Mouse (Mus musculus) heart, postnatal 14 days (tissue): ENCODE measurements at regions not wholly inside any gene's neighbourhood (a gene's known extent, or its start where the extent isn't known, plus 50 kb on each side); places are given as distances from the start of the nearest gene placed in this dataset.

Experiments
- DNase-seq, 2 experiments: peaks; one replicate each; pipeline ENCODE4 v3.0.0; 2021 to 2022
- intact Hi-C: fragments of 180-260 bp; cut with DNase I; formaldehyde crosslinking; loops from one replicate; pipeline ENCODE4 v1.15.1; 2025

DNA sequence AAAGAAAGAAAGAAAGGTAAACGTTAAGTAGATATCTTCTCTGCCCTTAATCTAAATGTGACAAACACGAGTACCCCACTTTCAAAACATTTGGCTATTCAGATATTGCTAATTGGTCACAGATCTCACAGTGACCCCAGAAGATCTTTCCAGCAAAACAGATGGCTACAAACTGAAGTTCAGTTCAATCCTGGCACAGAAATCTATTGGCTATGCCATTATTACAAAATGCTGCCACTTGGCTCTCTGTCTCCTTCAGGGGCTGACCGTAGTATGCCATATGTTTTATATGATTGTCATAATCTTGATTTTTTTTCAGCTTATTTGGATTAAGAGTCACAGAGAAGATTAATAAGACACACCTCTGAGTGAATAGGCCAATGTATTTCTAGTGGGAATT lies 873.2 kb downstream of the Slc22a22 start:
- intact Hi-C loops = no loop called here

GRCm38 (mm10) chr15:56592656-56593055 lies 884.8 kb downstream of the Slc22a22 start:
- DNase-seq = no peak
- intact Hi-C loops = no loop called here

More for the DNA sequence above, 873.2 kb downstream of the Slc22a22 start:
- no peak for DNase-seq

DNA sequence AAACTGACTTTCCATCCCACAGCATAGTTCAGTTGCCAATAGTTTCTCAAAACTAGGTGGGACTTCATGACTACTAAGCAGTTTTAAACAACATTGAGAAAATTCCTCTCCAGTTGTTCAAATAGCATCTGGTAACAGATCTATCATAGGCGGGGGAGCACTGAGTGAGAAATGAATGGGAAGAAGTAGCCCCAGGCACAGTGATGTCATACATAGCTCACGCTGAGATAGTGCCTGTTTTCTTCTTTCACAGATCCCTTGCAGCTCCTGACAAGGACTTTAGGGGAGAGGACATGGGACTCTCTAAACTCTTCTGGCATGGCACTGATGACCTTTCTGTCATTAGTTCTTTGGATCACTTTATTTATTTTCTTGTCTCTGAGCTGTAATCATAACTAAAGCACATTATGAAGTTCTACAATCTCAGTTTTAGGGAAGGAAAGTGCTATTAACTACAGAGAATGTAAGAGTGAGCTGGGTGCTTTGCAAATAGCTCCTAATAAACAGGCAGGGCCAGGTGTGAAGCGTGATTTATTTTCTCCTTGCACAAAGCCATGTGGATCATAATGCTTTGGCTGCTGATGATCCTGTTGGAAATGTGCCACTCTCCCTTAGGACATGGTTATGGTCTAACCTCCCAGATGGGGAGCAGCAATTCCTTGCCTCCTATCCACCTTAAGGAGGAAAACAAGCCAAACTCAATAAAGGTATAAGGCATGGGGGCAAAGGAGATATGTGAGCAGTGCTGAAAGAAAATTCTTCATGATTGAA lies 896.5 kb downstream of the Slc22a22 start:
- no peak for DNase-seq

DNA sequence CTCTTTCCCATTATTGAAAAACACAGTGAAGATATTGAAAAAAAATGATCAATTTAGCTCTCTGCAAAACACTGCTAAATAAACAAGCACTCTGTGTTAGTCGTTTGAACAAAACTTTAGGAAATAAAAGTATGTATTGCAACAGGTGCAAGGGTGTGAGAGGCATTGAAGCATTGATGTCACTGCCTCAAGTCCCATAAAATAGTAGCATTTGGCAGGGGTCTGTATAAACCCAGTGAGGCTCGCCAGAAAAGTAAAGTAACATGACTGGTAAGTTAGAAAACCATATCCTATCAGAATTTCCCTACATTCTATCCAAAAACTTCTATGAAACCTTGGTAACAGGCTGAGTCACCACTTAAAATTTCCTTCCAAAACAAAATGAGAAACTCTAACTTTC lies 914.2 kb downstream of the Slc22a22 start:
- intact Hi-C loops = no loop called here
- DNase-seq = no peak

More for the DNA sequence above, 896.5 kb downstream of the Slc22a22 start:
- intact Hi-C loops = no loop called here

GRCm38 (mm10) chr15:56562785-56563184 lies 914.6 kb downstream of the Slc22a22 start:
- DNase-seq = no peak
- intact Hi-C loops = no loop called here

DNA sequence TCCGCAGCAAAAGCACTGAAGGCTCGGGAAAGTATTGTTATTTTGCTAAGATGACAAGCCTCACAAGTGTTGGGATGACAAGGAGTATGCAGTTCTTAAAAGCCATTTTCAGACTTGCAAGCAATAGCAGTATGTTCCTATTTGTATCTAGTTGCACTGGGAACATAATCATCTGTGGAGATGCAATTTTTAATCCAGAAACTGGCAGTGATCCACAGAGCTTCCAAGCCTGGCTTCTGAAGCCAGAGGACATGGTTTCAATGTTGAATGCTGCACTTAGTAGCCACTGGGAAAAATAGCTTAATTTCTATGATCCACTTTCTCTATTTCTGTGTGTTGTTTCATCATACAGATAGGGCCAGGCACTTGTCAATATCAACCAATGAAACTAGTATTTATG lies 915.3 kb downstream of the Slc22a22 start:
- intact Hi-C loops = no loop called here

GRCm38 (mm10) chr15:56554386-56554785 lies 923.0 kb downstream of the Slc22a22 start:
- intact Hi-C loops = no loop called here
- DNase-seq = peak in 1 of 2 experiments; percentile 7

More for the DNA sequence above, 915.3 kb downstream of the Slc22a22 start:
- DNase-seq = no peak

DNA sequence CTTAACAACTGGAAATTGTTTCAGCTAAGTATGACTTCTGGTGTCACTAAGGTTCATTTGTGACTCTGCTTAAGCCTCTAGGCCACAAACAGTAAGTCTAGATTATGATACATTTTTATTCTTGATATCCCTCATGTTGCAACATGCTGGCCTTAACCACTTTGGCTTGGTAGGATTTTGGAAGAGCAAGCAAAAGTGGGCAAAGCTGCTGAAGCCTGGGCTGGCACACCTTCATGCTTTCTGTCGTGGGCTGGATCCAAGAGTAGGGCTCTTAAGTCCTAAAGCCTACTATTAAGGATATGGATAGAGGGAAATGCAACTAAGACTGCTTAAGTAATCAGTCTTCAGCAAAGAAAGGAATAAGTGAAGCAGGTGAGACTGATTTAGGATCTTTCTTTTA lies 923.6 kb downstream of the Slc22a22 start:
- DNase-seq = no peak
- intact Hi-C loops = no loop called here

DNA sequence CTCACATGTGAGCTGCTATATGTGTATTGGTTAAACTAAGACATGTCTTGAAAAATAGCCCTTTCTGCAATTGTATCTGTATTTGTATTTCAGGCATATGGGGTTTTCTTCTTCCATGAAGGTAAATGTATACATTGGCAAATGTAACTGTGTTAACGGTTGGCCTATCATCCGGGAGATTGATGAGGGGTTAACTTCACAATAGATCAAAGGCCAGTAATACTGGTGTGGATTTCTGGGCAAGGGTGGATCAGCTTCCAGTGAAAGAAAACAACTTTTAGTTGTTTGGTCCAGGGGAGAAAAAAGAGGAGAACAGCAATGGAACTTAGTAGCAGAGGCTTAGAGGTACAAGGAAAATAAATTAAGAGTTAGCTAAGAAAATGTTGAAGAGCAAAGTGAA lies 945.9 kb downstream of the Slc22a22 start:
- DNase-seq = no peak
- intact Hi-C loops = no loop called here

- DNase-seq = no peak
- intact Hi-C loops = no loop called here
These were observed 959.0 kb downstream of the Slc22a22 start for GRCm38 (mm10) chr15:56518379-56518778.

DNA sequence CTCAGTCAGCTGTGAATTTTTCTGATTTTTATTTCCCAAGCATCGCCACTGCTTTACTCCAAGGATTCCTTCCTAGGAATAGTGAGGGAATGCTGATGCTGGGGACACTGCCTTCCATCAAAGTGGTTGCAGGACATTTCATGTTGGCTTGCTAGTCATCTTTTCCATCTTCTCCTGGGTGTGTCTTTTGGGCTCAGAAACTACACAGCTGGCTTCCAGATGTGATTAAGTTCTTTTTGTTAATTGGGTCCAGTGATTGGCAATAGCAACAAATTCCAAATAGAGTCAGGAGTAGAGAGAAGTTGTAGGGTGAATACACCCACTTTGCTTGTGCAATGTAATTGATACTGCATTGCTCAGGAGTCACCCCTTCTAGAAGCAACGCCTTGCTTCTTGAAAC lies 961.3 kb downstream of the Slc22a22 start:
- intact Hi-C loops = no loop called here
- no peak for DNase-seq

- intact Hi-C loops = no loop called here
- DNase-seq = no peak
These were observed 978.7 kb downstream of the Slc22a22 start for GRCm38 (mm10) chr15:56498774-56499173.

DNA sequence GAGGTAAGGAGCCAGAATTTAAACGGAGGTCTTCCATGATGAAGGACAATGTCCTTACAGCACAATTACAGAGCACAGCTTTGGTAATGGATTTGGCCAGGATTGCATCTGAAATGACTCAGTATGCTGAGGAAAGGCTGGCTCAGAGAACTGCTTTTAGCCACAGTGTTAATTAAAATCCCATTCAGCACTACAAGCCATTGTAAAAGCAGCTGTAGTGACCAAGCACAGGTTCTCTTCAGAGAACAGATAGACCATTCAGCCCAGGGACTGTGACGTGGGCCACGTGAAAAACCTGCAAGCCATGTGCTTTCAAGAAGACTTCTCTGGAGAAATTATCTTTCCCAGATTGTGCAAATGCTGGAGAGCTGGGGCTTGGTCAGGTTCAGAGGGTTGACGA lies 979.7 kb downstream of the Slc22a22 start:
- no peak for DNase-seq

GRCm38 (mm10) chr15:56496355-56496754 lies 981.1 kb downstream of the Slc22a22 start:
- DNase-seq = no peak
- intact Hi-C loops = no loop called here

More for the DNA sequence above, 979.7 kb downstream of the Slc22a22 start:
- intact Hi-C loops = no loop called here

- DNase-seq = no peak
- intact Hi-C loops = no loop called here
These were observed 991.5 kb downstream of the Slc22a22 start for GRCm38 (mm10) chr15:56485931-56486330.

GRCm38 (mm10) chr15:56484693-56485092 lies 992.7 kb downstream of the Slc22a22 start:
- DNase-seq = no peak
- intact Hi-C loops = no loop called here

DNA sequence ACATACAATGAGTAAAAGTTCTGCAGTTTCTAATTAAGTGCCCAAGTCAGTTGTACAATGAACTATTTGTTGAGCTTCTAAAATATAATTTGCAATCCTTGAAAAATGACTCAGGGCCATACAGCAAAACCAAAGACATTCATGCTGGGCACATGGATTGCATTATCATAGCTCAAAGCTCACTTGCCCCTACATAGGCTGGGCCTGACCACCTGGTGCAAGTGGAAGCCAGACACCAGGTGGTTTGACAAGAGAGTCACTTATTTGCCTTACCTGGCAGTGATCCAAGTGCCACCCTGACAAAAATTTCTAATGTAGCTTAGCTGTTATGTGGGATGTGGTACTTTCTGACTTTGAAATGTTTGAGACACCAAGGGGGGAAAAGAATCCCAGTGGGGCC lies 997.7 kb downstream of the Slc22a22 start:
- no peak for DNase-seq
- intact Hi-C loops = no loop called here

- intact Hi-C loops = no loop called here
- no peak for DNase-seq
These were observed 998.4 kb downstream of the Slc22a22 start for GRCm38 (mm10) chr15:56479015-56479414.

DNA sequence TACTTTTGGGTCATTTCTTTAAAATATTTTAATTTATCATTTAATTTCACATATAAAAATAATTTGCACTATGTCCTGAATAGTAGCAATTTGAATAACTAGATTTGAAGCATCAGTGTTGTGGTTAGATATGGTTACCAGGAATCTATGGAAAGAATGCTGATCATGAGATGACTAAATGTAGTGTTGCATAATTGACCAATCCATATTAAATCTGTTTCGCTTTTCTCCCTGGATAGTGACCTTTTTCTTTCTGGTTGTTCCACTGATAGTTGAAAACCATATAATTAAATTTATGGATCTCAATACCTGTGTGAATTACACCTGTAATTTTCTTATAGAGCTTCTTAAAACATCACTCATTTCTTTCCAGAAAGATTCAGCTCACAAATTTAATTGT lies 1003.7 kb downstream of the Slc22a22 start:
- intact Hi-C loops = no loop called here
- DNase-seq = no peak

DNA sequence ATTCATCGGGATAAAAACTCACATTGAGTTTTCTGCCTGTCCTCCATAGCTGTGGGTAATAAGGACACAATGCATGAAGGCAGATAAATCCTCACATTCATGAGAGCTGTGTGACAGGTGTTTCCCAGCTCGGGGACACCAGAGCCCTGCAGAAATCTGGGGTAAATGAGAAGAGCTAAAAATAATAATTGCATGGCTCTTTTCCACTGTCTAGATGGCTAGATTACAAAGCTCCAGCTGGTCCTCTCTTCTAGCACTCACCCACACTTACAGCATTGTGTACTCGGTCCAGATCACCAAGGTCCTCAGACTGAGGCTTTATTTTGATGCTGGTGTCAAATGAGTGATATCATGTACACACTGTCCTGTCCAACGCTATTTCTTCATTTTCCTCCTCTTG lies 1025.5 kb downstream of the Slc22a22 start:
- no peak for DNase-seq
- intact Hi-C loops = no loop called here

DNA sequence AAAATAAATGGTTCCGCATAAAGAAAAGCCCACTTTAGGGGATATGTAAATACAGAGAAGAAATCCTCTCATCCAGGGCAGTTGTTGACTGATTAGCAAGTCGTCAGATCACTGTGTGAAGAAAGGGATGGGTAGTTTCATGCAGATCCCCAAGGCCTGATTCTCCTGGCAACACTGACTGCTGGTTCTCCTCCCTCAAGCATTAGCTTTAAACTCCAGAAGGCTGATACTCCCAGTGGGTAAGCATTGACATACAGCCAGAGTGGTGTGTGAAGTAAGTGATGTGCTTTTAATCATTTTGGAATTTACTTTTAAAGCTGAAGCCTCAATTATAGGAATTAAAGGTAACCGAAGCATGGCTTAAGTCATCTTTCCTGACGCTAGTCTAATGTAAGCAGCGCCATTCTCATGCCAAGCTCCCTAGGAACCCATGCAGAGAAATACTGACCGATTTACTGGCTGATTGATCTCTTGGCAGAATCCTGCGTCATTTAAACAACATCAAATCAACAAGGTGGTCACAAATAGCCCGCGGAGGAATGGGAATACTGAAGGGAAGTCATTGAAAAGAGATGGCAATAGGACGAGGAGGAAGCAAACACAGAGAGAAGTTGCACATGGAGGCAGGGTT lies 1029.3 kb downstream of the Slc22a22 start:
- DNase-seq = no peak
- intact Hi-C loops = no loop called here

GRCm38 (mm10) chr15:56440171-56440570 lies 1037.3 kb downstream of the Slc22a22 start:
- intact Hi-C loops = no loop called here
- DNase-seq = no peak
